Mouse (Mus musculus): ENCODE measurements around the gene Lrrc8c. TPM values are rescaled to one million over a fixed set of nuclear protein-coding genes. Genes with fewer than 3 reads are reported as not detected.
A peak's percentile ranks its signal among the peaks of the same experiment; 100 is the strongest.

Gene Lrrc8c
- polyA plus RNA-seq, 1 experiment from 2014 or later: 10.4 TPM

GRCm38 (mm10) chr5:105574835-105575234 lies 55.6 kb downstream of the Lrrc8c start:
- Histone ChIP-seq H3K4me2 (ENCODE audit: low read length) (no peak overlapping the region), H3K9me3 (replicated peaks; ENCODE audit: control insufficient read depth, low read length, poor library complexity, severe bottlenecking) (no peaks in the 10 kb centered on the region), H3K9ac (ENCODE audit: low read depth, low read length) (no peak overlapping the region), H3K4me1 (ENCODE audit: control insufficient read depth, insufficient read depth, low read length) (no peaks in the 10 kb centered on the region), H3K27me3 (ENCODE audit: control insufficient read depth, insufficient read depth, low read depth, low read length) (no peaks in the 10 kb centered on the region), H3K36me3 (ENCODE audit: control insufficient read depth, insufficient read depth, low read length) (no peaks in the 10 kb centered on the region), H3K4me3 (ENCODE audit: low read depth, low read length) (no peak overlapping the region), H3K27ac (ENCODE audit: low read length) (no peak overlapping the region)
- no peak for ATAC-seq
- 94% methylated on average over 5 of the region's 5 CpGs for WGBS

GRCm38 (mm10) chr5:105575839-105576238 lies 56.7 kb downstream of the Lrrc8c start:
- ATAC-seq: no peak
- H3K9ac ChIP-seq (ENCODE audit: low read depth, low read length): no peak overlapping the region
- no peaks in the 10 kb centered on the region for H3K9me3 ChIP-seq (replicated peaks; ENCODE audit: control insufficient read depth, low read length, poor library complexity, severe bottlenecking)
- H3K4me3 ChIP-seq (ENCODE audit: low read depth, low read length): no peak overlapping the region
- H3K4me2 ChIP-seq (ENCODE audit: low read length): no peak overlapping the region
- H3K36me3 ChIP-seq (ENCODE audit: control insufficient read depth, insufficient read depth, low read length): no peaks in the 10 kb centered on the region
- H3K4me1 ChIP-seq (ENCODE audit: control insufficient read depth, insufficient read depth, low read length): no peaks in the 10 kb centered on the region
- H3K27me3 ChIP-seq (ENCODE audit: control insufficient read depth, insufficient read depth, low read depth, low read length): no peaks in the 10 kb centered on the region
- no peak overlapping the region for H3K27ac ChIP-seq (ENCODE audit: low read length)
- WGBS: 76% methylated on average over 6 of the region's 6 CpGs

GRCm38 (mm10) chr5:105580909-105581308 lies 61.7 kb downstream of the Lrrc8c start:
- no peak overlapping the region for H3K9ac ChIP-seq (ENCODE audit: low read depth, low read length)
- H3K36me3 ChIP-seq (ENCODE audit: control insufficient read depth, insufficient read depth, low read length): no peaks in the 10 kb centered on the region
- no peaks in the 10 kb centered on the region for H3K27me3 ChIP-seq (ENCODE audit: control insufficient read depth, insufficient read depth, low read depth, low read length)
- H3K4me1 ChIP-seq (ENCODE audit: control insufficient read depth, insufficient read depth, low read length): peaks cover 6% of the 10 kb centered on the region
- H3K9me3 ChIP-seq (replicated peaks; ENCODE audit: control insufficient read depth, low read length, poor library complexity, severe bottlenecking): no peaks in the 10 kb centered on the region
- no peak overlapping the region for H3K4me3 ChIP-seq (ENCODE audit: low read depth, low read length)
- WGBS: 95% methylated on average over 10 of the region's 10 CpGs
- no peak for ATAC-seq
- no peak overlapping the region for H3K4me2 ChIP-seq (ENCODE audit: low read length)
- H3K27ac ChIP-seq (ENCODE audit: low read length): no peak overlapping the region

GRCm38 (mm10) chr5:105585929-105586328 lies 66.7 kb downstream of the Lrrc8c start:
- Histone ChIP-seq H3K27me3 (ENCODE audit: control insufficient read depth, insufficient read depth, low read depth, low read length) (no peaks in the 10 kb centered on the region), H3K27ac (ENCODE audit: low read length) (peak overlapping the region; percentile 66), H3K9me3 (replicated peaks; ENCODE audit: control insufficient read depth, low read length, poor library complexity, severe bottlenecking) (no peaks in the 10 kb centered on the region), H3K4me3 (ENCODE audit: low read depth, low read length) (no peak overlapping the region), H3K36me3 (ENCODE audit: control insufficient read depth, insufficient read depth, low read length) (no peaks in the 10 kb centered on the region), H3K4me1 (ENCODE audit: control insufficient read depth, insufficient read depth, low read length) (peaks cover 16% of the 10 kb centered on the region), H3K9ac (ENCODE audit: low read depth, low read length) (no peak overlapping the region), H3K4me2 (ENCODE audit: low read length) (no peak overlapping the region)
- WGBS: 27% methylated on average over 4 of the region's 4 CpGs
- ATAC-seq: no peak

- Histone ChIP-seq H3K27me3 (ENCODE audit: control insufficient read depth, insufficient read depth, low read depth, low read length) (no peaks in the 10 kb centered on the region), H3K4me1 (ENCODE audit: control insufficient read depth, insufficient read depth, low read length) (peaks cover 16% of the 10 kb centered on the region), H3K4me2 (ENCODE audit: low read length) (no peak overlapping the region), H3K9me3 (replicated peaks; ENCODE audit: control insufficient read depth, low read length, poor library complexity, severe bottlenecking) (no peaks in the 10 kb centered on the region), H3K9ac (ENCODE audit: low read depth, low read length) (no peak overlapping the region), H3K27ac (ENCODE audit: low read length) (peak overlapping the region; percentile 66; the same call in 1 of the 2 replicates), H3K4me3 (ENCODE audit: low read depth, low read length) (no peak overlapping the region), H3K36me3 (ENCODE audit: control insufficient read depth, insufficient read depth, low read length) (no peaks in the 10 kb centered on the region)
- ATAC-seq: no peak
- 65% methylated on average over 5 of the region's 5 CpGs for WGBS
These were observed 67.5 kb downstream of the Lrrc8c start for GRCm38 (mm10) chr5:105586655-105587054.

- WGBS: 59% methylated on average over 6 of the region's 6 CpGs
- ATAC-seq: peak; percentile 33; the same call in 1 of the 2 replicates
- Histone ChIP-seq H3K9me3 (replicated peaks; ENCODE audit: control insufficient read depth, low read length, poor library complexity, severe bottlenecking) (no peaks in the 10 kb centered on the region), H3K27me3 (ENCODE audit: control insufficient read depth, insufficient read depth, low read depth, low read length) (no peaks in the 10 kb centered on the region), H3K4me3 (ENCODE audit: low read depth, low read length) (no peak overlapping the region), H3K36me3 (ENCODE audit: control insufficient read depth, insufficient read depth, low read length) (no peaks in the 10 kb centered on the region), H3K9ac (ENCODE audit: low read depth, low read length) (no peak overlapping the region), H3K27ac (ENCODE audit: low read length) (no peak overlapping the region), H3K4me1 (ENCODE audit: control insufficient read depth, insufficient read depth, low read length) (peaks cover 16% of the 10 kb centered on the region), H3K4me2 (ENCODE audit: low read length) (no peak overlapping the region)
These were observed 68.3 kb downstream of the Lrrc8c start for GRCm38 (mm10) chr5:105587471-105587870.

GRCm38 (mm10) chr5:105588683-105589082 lies 69.5 kb downstream of the Lrrc8c start:
- Histone ChIP-seq H3K36me3 (ENCODE audit: control insufficient read depth, insufficient read depth, low read length) (no peaks in the 10 kb centered on the region), H3K4me1 (ENCODE audit: control insufficient read depth, insufficient read depth, low read length) (peaks cover 16% of the 10 kb centered on the region), H3K4me3 (ENCODE audit: low read depth, low read length) (no peak overlapping the region), H3K27me3 (ENCODE audit: control insufficient read depth, insufficient read depth, low read depth, low read length) (no peaks in the 10 kb centered on the region), H3K9ac (ENCODE audit: low read depth, low read length) (no peak overlapping the region), H3K9me3 (replicated peaks; ENCODE audit: control insufficient read depth, low read length, poor library complexity, severe bottlenecking) (no peaks in the 10 kb centered on the region), H3K27ac (ENCODE audit: low read length) (no peak overlapping the region), H3K4me2 (ENCODE audit: low read length) (no peak overlapping the region)
- ATAC-seq: no peak
- 90% methylated on average over 4 of the region's 4 CpGs for WGBS

GRCm38 (mm10) chr5:105589119-105589518 lies 69.9 kb downstream of the Lrrc8c start:
- Histone ChIP-seq H3K4me3 (ENCODE audit: low read depth, low read length) (no peak overlapping the region), H3K4me2 (ENCODE audit: low read length) (no peak overlapping the region), H3K36me3 (ENCODE audit: control insufficient read depth, insufficient read depth, low read length) (no peaks in the 10 kb centered on the region), H3K4me1 (ENCODE audit: control insufficient read depth, insufficient read depth, low read length) (peaks cover 16% of the 10 kb centered on the region), H3K9ac (ENCODE audit: low read depth, low read length) (no peak overlapping the region), H3K9me3 (replicated peaks; ENCODE audit: control insufficient read depth, low read length, poor library complexity, severe bottlenecking) (no peaks in the 10 kb centered on the region), H3K27ac (ENCODE audit: low read length) (no peak overlapping the region), H3K27me3 (ENCODE audit: control insufficient read depth, insufficient read depth, low read depth, low read length) (no peaks in the 10 kb centered on the region)
- WGBS: 95% methylated on average over 3 of the region's 3 CpGs
- no peak for ATAC-seq

- Histone ChIP-seq H3K9ac (ENCODE audit: low read depth, low read length) (no peak overlapping the region), H3K36me3 (ENCODE audit: control insufficient read depth, insufficient read depth, low read length) (no peaks in the 10 kb centered on the region), H3K27ac (ENCODE audit: low read length) (no peak overlapping the region), H3K4me3 (ENCODE audit: low read depth, low read length) (no peak overlapping the region), H3K9me3 (replicated peaks; ENCODE audit: control insufficient read depth, low read length, poor library complexity, severe bottlenecking) (no peaks in the 10 kb centered on the region), H3K27me3 (ENCODE audit: control insufficient read depth, insufficient read depth, low read depth, low read length) (no peaks in the 10 kb centered on the region), H3K4me2 (ENCODE audit: low read length) (no peak overlapping the region), H3K4me1 (ENCODE audit: control insufficient read depth, insufficient read depth, low read length) (no peaks in the 10 kb centered on the region; the same call in 1 of the 2 replicates)
- no peak for ATAC-seq
- WGBS: 86% methylated on average over 4 of the region's 4 CpGs
These were observed 73.2 kb downstream of the Lrrc8c start for GRCm38 (mm10) chr5:105592396-105592795.

Data from midbrain, embryonic 16.5 days (tissue).